Mouse (Mus musculus) liver, postnatal 0 days (tissue): ENCODE results near the gene Azin2.

Source experiments
- CTCF ChIP-seq: sonication (generic); IDR thresholded peaks from 2 replicates; pipeline ENCODE4 v1.5.1; 2016; ENCODE audit warnings: antibody characterized with exemption, low read depth
- EP300 ChIP-seq: IDR thresholded peaks from 2 replicates; pipeline ENCODE4 v1.6.1; 2016; ENCODE audit warnings: antibody characterized with exemption, low read depth, mild to moderate bottlenecking

- TF ChIP-seq CTCF (no peak), EP300 (no peak)
These were observed 77.5 kb downstream of the Azin2 start for GRCm38 (mm10) chr4:128884711-128885095.
